Mouse (Mus musculus): ENCODE measurements around the gene Kiss1.

- no peak for TF ChIP-seq CTCF (IDR thresholded peaks at IDR 0.05; ENCODE audit: insufficient read depth, low read depth, low read length)
- no peak for TF ChIP-seq POLR2A (IDR thresholded peaks at IDR 0.05; ENCODE audit: insufficient read depth, low read depth, low read length)
Measured at GRCm38 (mm10) chr1:133355469-133355868, 33.8 kb downstream of the Kiss1 start.
